Mouse (Mus musculus): ENCODE measurements around the gene Sec14l1. TPM values are rescaled to one million over a fixed set of nuclear protein-coding genes. Genes with fewer than 3 reads are reported as not detected.
A peak's percentile ranks its signal among the peaks of the same experiment; 100 is the strongest.

Sec14l1 gene
- polyA plus RNA-seq, 1 experiment from 2014 or later: 60.7 TPM

DNA sequence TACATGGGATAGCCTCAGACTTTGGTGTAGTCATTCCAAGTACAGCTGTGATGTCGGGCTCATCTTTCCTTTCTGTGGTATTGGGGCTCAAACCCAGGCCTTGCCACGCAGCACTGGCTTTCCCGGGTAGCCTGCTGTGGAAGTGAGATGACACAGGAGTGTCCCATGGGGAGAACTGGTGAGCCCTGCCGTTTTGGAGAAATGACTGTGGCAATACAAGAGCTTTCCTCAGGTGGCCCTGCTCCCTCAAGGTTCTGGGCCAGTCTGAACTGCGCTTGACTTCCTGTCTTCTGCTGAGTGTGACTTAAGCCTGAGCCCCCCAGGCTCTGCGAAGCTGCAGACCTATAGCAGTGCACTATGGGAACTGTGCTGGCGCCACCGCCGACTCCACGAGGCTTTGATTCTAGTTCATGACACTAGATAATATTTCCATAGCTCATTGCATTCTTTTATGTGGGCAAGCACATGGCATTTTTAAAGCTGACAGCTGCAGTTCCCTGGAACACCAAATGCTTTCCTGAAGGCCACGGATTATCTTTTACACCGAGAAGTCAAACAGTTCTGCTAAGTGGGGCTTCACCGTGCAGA is 12.4 kb downstream of the Sec14l1 start:
- H3K27ac ChIP-seq (ENCODE audit: low read length): peak overlapping the region; percentile 63
- H3K9ac ChIP-seq (ENCODE audit: low read depth, low read length): no peak overlapping the region
- 47% methylated on average over 13 of the region's 13 CpGs for WGBS
- H3K27me3 ChIP-seq (ENCODE audit: control insufficient read depth, insufficient read depth, low read depth, low read length): no peaks in the 10 kb centered on the region
- H3K4me2 ChIP-seq (ENCODE audit: low read length): no peak overlapping the region
- peaks cover under 1% of the 10 kb centered on the region; the same call in 1 of the 2 replicates for H3K36me3 ChIP-seq (ENCODE audit: control insufficient read depth, insufficient read depth, low read length)
- no peak overlapping the region for H3K4me3 ChIP-seq (ENCODE audit: low read depth, low read length)
- ATAC-seq: no peak
- no peaks in the 10 kb centered on the region for H3K9me3 ChIP-seq (replicated peaks; ENCODE audit: control insufficient read depth, low read length, poor library complexity, severe bottlenecking)
- peaks cover 25% of the 10 kb centered on the region for H3K4me1 ChIP-seq (ENCODE audit: control insufficient read depth, insufficient read depth, low read length)

DNA sequence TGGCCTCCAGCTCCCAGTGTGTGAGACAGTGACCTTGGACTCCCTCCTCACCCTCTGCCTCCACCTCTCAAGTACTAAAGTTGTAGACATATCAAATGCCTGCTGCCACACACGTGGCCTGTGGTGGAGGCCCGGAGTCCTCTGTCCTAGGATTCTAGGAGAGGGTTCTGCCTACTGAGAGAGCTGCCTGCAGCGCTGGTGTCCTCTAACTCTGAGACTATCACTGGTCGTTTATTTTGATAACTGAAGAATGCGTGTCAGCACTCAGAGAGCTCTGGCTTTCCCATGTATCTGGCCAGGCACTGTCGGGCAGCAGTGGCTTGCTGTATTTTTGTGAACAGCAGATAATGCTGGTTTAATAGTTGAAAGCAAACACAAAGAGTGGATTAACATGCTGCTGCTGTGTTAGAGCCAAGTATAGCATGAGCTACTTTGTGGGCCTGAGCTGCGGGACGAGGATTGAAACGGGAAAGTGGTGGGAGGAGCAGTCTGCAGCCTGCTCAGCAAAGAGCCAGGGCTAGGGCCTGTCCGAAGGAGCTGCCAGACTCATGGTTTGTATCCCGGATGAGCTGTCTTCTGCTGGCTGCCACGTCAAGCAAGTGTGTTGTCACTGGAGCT is 13.1 kb downstream of the Sec14l1 start:
- H3K4me1 ChIP-seq (ENCODE audit: control insufficient read depth, insufficient read depth, low read length): peaks cover 25% of the 10 kb centered on the region
- H3K4me2 ChIP-seq (ENCODE audit: low read length): no peak overlapping the region
- WGBS: 24% methylated on average over 12 of the region's 12 CpGs
- H3K9me3 ChIP-seq (replicated peaks; ENCODE audit: control insufficient read depth, low read length, poor library complexity, severe bottlenecking): no peaks in the 10 kb centered on the region
- H3K36me3 ChIP-seq (ENCODE audit: control insufficient read depth, insufficient read depth, low read length): peaks cover 4% of the 10 kb centered on the region; the same call in 1 of the 2 replicates
- no peaks in the 10 kb centered on the region for H3K27me3 ChIP-seq (ENCODE audit: control insufficient read depth, insufficient read depth, low read depth, low read length)
- no peak overlapping the region for H3K4me3 ChIP-seq (ENCODE audit: low read depth, low read length)
- peak overlapping the region; percentile 22; the same call in 1 of the 2 replicates for H3K9ac ChIP-seq (ENCODE audit: low read depth, low read length)
- peak; percentile 22; the same call in 1 of the 2 replicates for ATAC-seq
- peak overlapping the region; percentile 63 for H3K27ac ChIP-seq (ENCODE audit: low read length)

DNA sequence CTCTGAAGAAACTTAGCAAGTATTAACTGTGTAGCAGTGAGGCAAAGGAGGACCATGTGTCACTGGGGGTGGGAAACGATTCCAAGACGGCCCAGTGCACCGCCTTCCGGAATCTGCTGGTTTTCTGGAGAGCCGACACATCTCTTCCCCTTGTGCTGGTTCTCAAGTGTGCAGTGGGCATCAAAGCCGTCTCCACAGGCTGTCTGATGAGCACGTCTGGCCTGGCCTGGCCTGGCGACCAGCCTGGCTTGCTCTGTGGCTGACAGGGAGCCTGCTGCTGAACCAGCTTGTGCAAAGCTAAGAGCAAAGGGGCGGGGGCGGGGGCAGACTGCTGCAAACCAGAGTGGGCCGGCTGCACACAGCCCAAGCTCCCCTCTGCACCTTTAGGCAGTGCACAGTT is 14.5 kb downstream of the Sec14l1 start:
- Histone ChIP-seq H3K4me3 (ENCODE audit: low read depth, low read length) (no peak overlapping the region), H3K4me2 (ENCODE audit: low read length) (no peak overlapping the region), H3K9ac (ENCODE audit: low read depth, low read length) (peak overlapping the region; percentile 22; the same call in 1 of the 2 replicates), H3K9me3 (replicated peaks; ENCODE audit: control insufficient read depth, low read length, poor library complexity, severe bottlenecking) (no peaks in the 10 kb centered on the region), H3K4me1 (ENCODE audit: control insufficient read depth, insufficient read depth, low read length) (peaks cover 19% of the 10 kb centered on the region), H3K27me3 (ENCODE audit: control insufficient read depth, insufficient read depth, low read depth, low read length) (no peaks in the 10 kb centered on the region), H3K27ac (ENCODE audit: low read length) (no peak overlapping the region), H3K36me3 (ENCODE audit: control insufficient read depth, insufficient read depth, low read length) (peaks cover 4% of the 10 kb centered on the region; the same call in 1 of the 2 replicates)
- no peak for ATAC-seq
- 43% methylated on average over 11 of the region's 11 CpGs for WGBS

DNA sequence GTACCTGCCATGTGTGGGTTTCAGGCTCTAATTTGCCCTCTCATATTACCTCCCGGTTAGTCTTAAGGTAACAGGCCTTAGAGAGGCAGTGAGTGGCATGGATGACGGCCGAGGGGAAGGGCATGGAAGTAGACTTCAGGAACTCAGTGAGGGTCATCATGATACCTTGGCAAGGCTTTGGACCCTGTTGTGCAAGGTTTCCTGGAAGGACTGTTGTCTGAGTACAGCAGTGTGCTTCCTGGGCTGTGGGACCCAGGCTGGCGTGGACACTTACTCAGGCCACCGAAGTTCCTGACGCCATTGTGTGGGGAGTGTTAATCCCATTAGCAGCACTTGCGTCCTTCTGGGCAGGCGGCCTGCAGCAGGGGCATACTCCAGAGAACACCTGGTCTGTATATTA is 15.1 kb downstream of the Sec14l1 start:
- Histone ChIP-seq H3K27ac (ENCODE audit: low read length) (no peak overlapping the region), H3K9ac (ENCODE audit: low read depth, low read length) (no peak overlapping the region), H3K4me2 (ENCODE audit: low read length) (no peak overlapping the region), H3K4me1 (ENCODE audit: control insufficient read depth, insufficient read depth, low read length) (peaks cover 19% of the 10 kb centered on the region), H3K36me3 (ENCODE audit: control insufficient read depth, insufficient read depth, low read length) (peaks cover 4% of the 10 kb centered on the region; the same call in 1 of the 2 replicates), H3K9me3 (replicated peaks; ENCODE audit: control insufficient read depth, low read length, poor library complexity, severe bottlenecking) (no peaks in the 10 kb centered on the region), H3K4me3 (ENCODE audit: low read depth, low read length) (no peak overlapping the region), H3K27me3 (ENCODE audit: control insufficient read depth, insufficient read depth, low read depth, low read length) (no peaks in the 10 kb centered on the region)
- WGBS: 42% methylated on average over 8 of the region's 8 CpGs
- ATAC-seq: no peak

DNA sequence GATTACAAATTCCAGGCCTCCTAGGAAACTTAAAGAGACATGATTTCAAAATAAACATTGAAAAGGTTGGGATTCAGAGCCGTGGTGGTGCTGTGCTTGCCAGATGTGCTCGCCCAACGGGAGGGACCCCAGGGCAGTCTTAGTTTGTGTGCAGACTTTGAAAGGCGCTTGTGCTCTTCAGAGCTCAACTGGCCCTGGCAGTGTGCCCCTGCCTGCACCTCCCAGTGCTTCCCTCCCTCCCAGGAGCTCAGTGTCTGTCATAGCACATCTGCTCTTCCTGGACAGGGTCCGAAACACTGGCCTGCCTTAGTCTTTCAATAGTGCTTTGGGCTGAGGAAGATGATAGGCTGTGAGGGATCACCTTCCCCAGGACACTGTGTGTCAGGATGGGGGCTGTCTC is 15.9 kb downstream of the Sec14l1 start:
- Histone ChIP-seq H3K27me3 (ENCODE audit: control insufficient read depth, insufficient read depth, low read depth, low read length) (no peaks in the 10 kb centered on the region), H3K4me3 (ENCODE audit: low read depth, low read length) (no peak overlapping the region), H3K36me3 (ENCODE audit: control insufficient read depth, insufficient read depth, low read length) (peaks cover 4% of the 10 kb centered on the region; the same call in 1 of the 2 replicates), H3K27ac (ENCODE audit: low read length) (no peak overlapping the region), H3K9me3 (replicated peaks; ENCODE audit: control insufficient read depth, low read length, poor library complexity, severe bottlenecking) (no peaks in the 10 kb centered on the region), H3K4me2 (ENCODE audit: low read length) (no peak overlapping the region), H3K4me1 (ENCODE audit: control insufficient read depth, insufficient read depth, low read length) (peaks cover 27% of the 10 kb centered on the region), H3K9ac (ENCODE audit: low read depth, low read length) (no peak overlapping the region)
- no peak for ATAC-seq
- WGBS: 36% methylated on average over 5 of the region's 5 CpGs

DNA sequence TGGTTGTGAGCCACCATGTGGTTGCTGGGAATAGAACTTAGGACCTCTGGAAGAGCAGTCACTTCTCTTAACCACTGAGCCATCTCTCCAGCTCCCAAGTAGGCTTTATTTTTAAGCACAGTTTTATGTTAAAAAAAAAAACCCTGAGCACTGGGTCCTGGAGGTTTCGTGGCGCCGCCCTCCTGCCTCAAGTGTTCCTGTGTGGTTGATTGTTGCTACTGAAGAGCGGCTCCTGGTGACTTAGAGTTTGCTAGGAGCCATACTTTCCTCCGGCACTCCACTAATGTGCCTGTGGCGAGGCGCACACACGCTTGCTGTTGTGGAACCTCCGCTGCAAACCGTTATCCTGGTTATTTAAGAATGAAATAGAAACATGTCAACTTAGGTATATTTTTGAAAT is 16.5 kb downstream of the Sec14l1 start:
- Histone ChIP-seq H3K9ac (ENCODE audit: low read depth, low read length) (no peak overlapping the region), H3K4me1 (ENCODE audit: control insufficient read depth, insufficient read depth, low read length) (peaks cover 30% of the 10 kb centered on the region), H3K4me3 (ENCODE audit: low read depth, low read length) (no peak overlapping the region), H3K9me3 (replicated peaks; ENCODE audit: control insufficient read depth, low read length, poor library complexity, severe bottlenecking) (no peaks in the 10 kb centered on the region), H3K4me2 (ENCODE audit: low read length) (no peak overlapping the region), H3K27me3 (ENCODE audit: control insufficient read depth, insufficient read depth, low read depth, low read length) (no peaks in the 10 kb centered on the region), H3K36me3 (ENCODE audit: control insufficient read depth, insufficient read depth, low read length) (peaks cover 4% of the 10 kb centered on the region; the same call in 1 of the 2 replicates), H3K27ac (ENCODE audit: low read length) (no peak overlapping the region)
- 97% methylated on average over 10 of the region's 10 CpGs for WGBS
- ATAC-seq: no peak

DNA sequence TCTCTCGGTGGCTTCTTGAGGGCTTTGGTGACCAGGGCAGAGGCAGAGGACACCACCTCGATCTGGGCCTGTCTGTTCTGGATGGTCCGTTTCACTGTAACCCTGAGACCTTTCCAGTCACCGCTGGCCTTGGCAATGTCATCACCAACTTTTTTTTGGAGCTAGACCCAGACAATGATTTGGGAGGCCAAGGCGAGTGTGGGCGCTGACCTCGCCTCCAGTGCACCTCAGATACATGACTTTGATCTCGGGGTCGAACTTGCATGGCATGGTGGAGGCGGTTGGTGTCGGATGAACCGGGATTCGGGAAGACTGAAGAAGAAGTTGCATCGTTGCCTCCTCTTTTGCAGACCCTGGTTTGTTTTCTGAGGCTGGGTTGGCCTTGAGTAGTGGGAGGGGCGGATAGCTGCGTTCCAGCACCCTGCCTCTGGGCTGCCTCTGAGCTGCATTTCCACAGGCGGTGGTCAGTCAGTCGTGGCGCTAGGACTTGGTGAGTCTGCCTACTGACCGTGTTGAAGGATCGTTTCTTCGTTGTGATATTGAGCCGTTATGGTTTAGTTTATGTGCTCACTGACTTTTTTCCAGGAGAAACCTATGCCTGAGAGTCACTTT is 19.9 kb downstream of the Sec14l1 start:
- peaks cover 15% of the 10 kb centered on the region for H3K4me1 ChIP-seq (ENCODE audit: control insufficient read depth, insufficient read depth, low read length)
- no peaks in the 10 kb centered on the region for H3K27me3 ChIP-seq (ENCODE audit: control insufficient read depth, insufficient read depth, low read depth, low read length)
- H3K4me3 ChIP-seq (ENCODE audit: low read depth, low read length): no peak overlapping the region
- no peak overlapping the region for H3K4me2 ChIP-seq (ENCODE audit: low read length)
- ATAC-seq: no peak
- no peaks in the 10 kb centered on the region for H3K9me3 ChIP-seq (replicated peaks; ENCODE audit: control insufficient read depth, low read length, poor library complexity, severe bottlenecking)
- no peak overlapping the region for H3K9ac ChIP-seq (ENCODE audit: low read depth, low read length)
- no peak overlapping the region for H3K27ac ChIP-seq (ENCODE audit: low read length)
- WGBS: 65% methylated on average over 23 of the region's 23 CpGs
- peaks cover 4% of the 10 kb centered on the region; the same call in 1 of the 2 replicates for H3K36me3 ChIP-seq (ENCODE audit: control insufficient read depth, insufficient read depth, low read length)

DNA sequence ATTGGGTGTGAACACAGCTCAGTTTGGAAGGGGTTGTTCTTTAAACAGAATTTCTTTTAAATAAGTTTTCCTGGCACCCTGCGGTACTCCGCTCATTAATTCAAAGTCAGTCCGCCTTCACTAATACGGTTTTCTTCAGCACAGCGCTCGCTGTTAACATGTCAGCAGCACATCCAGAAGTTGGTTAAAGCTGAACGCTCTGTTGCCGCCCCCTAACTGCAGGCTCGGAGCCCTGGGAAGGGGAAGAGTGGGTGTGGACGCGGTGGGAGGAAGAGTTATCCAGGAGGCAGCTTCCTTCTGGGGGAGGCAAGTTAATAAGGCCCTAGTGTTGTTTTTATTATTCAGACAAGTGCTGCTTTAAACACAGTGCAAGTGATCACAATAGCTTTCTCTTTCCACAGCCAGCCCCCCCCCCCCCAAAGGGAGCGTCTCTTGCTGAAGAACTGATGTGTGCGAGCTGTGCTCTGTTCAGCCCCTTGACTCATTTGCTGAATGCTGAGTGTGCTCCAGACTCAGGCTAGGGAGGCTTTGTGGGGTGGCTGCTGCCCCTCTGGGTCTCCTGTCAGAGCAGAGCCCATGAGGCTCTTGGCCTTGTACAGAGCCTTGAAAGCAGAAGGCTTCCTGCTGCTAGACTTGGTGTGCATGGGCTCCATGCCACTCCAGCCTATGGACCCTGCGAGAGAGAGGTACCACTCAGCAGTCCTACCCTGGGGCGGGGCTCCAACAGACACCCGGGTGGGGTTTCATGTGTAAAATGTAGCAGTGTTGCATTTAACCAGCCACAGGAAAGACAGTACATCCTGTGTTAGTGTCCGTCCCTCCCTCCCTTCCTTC is 20.7 kb downstream of the Sec14l1 start:
- no peak for ATAC-seq
- Histone ChIP-seq H3K4me3 (ENCODE audit: low read depth, low read length) (no peak overlapping the region), H3K36me3 (ENCODE audit: control insufficient read depth, insufficient read depth, low read length) (peaks cover 4% of the 10 kb centered on the region; the same call in 1 of the 2 replicates), H3K4me1 (ENCODE audit: control insufficient read depth, insufficient read depth, low read length) (peaks cover 12% of the 10 kb centered on the region), H3K9me3 (replicated peaks; ENCODE audit: control insufficient read depth, low read length, poor library complexity, severe bottlenecking) (no peaks in the 10 kb centered on the region), H3K27me3 (ENCODE audit: control insufficient read depth, insufficient read depth, low read depth, low read length) (no peaks in the 10 kb centered on the region), H3K9ac (ENCODE audit: low read depth, low read length) (0 out of 2 replicates have a peak overlapping the region, but pooled peaks have one; percentile 21), H3K27ac (ENCODE audit: low read length) (no peak overlapping the region), H3K4me2 (ENCODE audit: low read length) (no peak overlapping the region; the same call in 1 of the 2 replicates)
- 29% methylated on average over 17 of the region's 17 CpGs for WGBS
